Mouse (Mus musculus): ENCODE results near the gene Immp2l.

Gene Immp2l

DNA sequence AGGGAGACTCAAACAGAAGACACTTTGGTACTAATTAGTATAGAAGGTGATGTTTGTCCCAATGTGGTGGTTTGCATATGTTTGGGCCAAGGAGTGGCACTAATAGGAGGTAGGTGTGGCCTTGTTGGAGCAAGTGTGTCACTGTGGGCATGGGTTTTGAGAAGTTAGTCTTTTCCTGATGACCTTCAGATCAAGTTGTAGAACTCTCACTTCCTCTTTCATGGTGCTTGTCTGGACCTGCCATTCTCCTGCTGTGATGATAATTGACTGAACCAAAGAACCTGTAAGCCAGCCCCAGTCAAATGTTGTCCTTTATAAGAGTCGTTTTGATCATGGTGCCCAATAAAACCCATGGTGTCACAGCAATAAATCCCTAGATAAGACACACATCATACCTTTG lies 967.5 kb downstream of the Immp2l start:
- DNase-seq (ENCODE audit: low spot score in 2 of 2) = no peak
